Mouse (Mus musculus): Measurements from ENCODE around the gene Cpt1c.
"Not testable (repeated sequence)": the region's sequence is repeated elsewhere in the genome, so short reads cannot be mapped to it uniquely, and the experiment has no call there.

The Cpt1c gene

DNA sequence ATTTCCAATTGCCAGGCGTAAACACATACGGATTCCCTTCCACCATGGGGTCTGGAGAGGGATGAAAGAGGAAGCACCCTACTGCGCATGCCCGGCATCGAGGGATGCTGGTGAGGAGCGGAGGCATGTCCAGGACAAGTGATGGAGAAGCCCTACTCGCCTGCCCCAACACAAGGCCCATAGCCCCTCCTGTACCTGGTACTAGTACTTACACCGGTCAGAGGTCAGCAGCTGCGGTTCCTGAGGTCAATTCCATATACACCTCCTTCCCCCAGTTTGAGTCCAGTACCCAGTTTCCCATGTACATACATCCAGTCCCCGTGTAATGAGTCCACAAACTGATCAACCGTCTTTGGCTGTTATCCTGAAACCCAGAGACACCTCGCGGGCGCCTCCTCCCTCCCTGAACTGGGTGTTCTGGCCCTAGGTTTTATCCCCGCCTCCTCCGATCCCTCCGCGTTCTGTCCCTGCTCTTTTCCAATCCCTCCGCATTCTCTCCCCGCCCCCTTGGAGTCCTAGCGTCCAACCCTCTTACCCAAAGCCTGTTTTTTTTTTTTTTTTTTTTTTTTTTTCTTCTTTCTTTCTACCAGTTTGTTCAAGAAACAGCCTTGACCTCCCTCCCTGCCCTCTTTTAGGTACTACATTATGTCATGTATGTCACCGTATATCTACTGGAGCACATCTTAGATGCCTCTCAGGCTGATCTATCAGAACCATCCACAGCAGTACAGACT lies at the start of gene Cpt1c:
Gene Cpt1c (minus strand): TSS at position 469 of the 734 bp plus-strand sequence.
- DNase-seq: peak; percentile 85

DNA sequence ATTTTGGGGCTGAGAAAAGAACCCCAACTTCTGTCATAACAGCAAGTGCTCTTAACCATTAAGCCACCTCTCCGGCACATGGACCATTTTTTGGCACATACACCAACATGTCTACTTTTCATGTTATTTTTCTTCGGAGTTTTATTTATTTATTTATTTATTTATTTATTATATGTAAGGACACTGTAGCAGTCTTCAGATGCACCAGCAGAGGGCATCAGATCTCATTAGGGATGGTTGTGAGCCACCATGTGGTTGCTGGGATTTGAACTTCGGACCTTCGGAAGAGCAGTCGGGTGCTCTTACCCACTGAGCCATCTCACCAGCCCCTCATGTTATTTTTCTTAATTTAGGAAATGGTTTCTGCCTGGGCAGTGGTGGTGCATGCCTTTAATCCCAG lies 49.1 kb upstream of the Cpt1c start:
- not testable (repeated sequence) for DNase-seq

DNA sequence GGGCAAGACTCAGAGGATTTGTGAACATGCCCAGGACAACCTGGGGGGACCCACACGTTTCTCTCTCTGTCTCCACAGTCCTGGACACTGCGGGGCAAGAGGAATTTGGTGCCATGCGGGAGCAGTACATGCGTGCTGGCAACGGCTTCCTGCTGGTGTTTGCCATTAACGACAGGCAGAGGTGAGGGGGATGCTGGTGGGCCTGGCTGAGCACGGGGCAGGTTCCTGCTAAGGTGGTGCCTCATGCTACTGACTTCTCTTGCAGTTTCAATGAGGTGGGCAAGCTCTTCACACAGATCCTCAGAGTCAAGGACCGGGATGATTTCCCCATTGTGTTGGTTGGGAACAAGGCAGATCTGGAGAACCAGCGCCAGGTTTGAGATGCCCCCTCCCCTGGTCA lies 45.6 kb upstream of the Cpt1c start:
- no peak for DNase-seq

DNA sequence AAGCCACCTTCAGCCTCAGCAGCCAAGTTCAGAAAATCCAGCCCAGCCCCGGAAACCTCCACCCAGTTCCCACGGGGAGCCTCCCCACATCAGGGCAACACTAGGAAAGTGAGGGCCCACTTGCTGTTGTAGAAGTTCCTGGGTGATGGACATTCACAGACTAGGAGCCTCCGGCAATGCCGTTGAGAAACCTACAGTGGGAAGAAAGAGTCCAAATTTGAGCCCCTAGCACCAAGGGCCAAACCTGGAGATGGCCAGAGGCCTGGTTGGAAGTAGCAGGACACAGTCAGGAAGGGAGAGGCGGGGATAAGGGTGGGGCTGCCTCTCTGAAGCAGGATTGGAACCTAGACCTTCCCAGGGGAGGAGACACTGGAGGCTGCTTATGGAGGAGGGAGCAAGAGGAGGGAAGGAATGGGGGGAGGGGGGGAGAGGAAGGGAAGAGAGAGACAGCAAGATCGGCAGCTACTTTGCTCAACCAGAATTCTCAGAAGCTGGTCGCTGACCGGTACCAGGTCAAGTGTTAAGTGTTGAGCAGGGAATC lies 44.5 kb upstream of the Cpt1c start:
- no peak for DNase-seq

DNA sequence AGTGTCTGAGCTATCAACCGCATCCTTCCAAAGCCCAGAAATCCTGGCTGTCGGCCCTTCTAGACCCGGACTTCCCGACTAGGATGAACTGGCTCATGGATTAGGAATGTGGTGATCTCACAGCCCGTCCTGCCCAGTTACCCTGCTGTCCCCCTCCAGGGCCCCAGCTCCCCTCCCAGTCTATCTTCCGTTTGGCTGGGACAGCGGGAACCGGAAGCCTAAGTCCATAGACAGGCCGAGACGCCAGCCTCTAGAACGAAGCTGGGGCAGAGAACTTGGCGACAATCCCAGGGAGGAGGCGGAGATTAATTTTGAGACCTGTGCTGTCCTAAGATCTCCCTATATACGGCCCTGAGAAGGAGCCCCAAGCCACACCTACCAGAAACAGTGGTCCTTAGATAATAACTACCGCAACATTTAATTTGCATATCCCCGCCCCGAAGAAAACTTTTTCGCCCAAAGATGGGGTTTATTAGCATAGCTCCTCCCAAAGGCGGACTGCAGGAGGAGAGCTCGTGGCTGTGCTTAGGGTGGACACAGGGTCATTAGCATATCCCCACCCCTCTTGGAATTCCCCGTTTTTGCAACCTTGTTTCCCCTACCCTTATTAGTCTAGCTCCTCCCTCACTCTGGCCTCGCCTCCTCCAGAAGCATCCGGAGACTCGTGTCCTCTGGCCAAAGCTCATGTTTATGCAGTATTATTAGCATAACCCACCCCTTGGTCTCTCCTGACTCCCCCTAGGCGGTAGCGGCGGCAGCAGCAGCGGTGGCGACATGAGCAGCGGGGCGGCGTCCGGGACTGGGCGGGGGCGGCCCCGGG lies 42.8 kb upstream of the Cpt1c start, which contains the start of gene Rras:
Gene Rras (plus strand): TSS at position 720 of the 820 bp plus-strand sequence.
- peak; percentile 78 for DNase-seq

DNA sequence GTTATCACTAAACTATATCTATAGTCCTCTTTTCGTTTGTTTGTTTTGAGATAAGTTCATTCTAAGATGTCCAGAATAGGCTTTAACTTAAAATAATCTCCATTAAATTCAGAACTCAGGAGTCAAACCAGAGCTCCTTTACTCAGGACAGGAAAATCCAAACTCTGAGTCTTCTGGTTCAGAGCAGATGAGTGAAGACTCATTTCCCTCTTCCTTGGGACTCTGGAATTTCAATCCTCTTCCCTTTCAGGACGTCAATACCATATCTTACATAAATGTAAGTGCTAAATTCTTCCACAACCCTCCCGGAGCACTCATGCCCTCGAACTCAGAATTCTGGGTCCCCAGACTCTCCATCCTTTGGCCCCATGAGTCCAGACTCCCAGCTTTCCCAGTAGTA lies 42.1 kb upstream of the Cpt1c start:
- no peak for DNase-seq

DNA sequence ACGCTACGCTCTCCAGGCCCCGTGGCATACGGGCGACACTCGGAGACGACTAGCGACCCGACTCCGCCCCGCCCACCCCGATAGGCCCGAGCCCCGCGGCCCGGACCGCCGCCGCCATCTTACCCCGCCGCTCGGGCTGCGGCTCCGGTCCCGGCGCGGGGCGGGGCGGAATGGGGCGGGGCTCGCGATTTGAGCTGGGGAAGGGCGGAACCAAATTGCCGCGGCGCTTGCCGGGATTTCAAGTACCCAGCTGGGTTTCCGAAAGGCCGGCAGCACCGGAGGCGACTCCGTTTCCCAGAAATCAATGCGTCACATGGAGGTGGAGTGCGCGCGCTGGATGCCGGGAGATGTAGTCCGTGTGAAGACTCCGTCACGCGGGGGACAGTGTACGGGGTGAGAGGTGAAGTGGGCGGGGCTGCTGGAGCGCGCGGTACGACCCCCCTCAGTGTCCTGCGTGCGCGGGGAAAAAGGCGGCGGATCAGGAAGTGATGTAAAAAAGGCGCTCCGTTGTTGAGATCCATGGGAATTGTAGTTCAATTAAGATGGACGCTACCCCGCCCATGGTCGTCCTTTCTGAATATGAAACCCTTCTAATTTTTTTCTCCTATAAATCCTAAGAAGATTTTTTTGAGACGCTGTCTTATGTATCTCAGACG lies 41.4 kb upstream of the Cpt1c start, which contains the start of gene Scaf1:
Gene Scaf1 (minus strand): TSS at position 407 of the 656 bp plus-strand sequence.
- peak; percentile 100 for DNase-seq

DNA sequence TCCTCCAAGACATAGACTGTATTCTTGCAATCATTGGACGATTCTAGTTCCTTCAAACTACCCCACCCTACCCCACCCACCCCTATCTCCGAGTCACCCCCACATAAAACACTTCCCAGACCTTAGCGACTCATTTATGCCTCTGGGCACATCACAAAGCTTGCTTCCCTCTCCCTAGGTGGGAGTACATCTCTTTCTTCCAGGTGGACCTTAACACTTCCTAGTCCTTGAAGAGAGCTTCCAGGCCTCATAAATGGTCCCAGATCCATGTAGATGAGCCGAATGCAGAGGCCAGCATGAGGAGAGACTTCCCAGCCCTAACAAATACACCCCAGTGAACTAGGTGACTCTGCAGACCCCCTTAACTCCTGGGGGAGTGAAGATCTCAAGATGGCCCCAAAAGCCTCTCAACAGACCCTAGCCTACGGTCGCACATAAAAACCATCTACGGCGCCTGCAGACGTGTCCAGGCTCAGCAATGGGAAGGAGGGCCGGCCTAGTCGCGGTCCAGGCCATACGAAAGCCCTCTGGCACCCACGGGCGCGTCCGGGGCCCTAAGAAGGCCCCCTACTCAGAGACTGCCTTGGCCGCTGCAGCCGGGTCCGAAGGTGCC lies 40.8 kb upstream of the Cpt1c start:
- no peak for DNase-seq

DNA sequence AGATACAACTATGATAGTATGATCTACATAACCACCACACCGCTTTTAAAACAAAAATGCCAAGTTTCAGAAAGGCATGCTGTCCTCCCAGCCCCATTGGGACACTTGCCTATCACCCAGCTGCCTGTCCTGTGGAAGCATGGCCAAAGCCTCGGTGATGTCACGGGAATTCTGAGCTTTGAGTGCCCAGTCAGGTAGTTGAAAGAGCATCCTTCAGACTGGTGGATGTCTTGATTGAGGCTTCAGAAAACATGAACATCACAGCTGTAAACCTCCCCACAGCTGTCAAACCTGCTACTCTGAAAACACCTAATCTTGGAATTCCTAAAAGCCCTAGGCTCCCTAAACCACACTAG lies 39.4 kb upstream of the Cpt1c start:
- no peak for DNase-seq

DNA sequence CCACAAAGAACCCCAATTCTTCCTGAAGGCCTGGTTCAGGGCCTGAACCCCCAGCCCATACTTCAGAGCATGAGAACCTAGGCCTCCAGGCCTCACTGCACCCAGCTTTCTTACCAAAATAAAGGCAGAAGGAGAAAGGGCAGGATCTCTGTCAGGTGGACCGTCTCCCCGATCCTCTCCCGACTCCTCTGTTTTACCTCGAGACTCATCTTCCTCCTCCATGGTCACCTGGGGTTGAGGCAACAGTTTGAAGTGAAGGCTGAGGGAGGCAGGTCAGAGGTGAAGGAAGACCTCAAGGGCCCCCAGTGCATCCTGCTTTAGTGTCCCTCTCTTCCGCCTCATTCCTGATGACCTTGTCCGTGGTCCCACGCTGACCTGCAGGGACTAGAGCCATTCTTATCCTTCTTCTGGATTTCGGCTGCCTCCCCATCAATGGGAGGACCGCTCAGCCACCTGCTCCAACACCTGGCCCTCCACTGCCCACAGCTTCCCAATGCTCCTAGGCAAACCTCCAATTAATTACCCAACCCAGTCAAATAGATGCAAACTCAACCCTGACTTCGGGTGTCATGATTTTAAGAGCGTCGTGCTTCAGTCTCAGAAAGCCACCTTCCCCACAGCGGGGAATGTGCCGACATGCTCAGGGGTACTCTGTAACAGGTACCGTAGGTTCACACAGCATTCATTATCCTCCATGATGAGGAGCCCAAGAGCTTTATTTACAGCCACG lies 38.9 kb upstream of the Cpt1c start:
- no peak for DNase-seq

DNA sequence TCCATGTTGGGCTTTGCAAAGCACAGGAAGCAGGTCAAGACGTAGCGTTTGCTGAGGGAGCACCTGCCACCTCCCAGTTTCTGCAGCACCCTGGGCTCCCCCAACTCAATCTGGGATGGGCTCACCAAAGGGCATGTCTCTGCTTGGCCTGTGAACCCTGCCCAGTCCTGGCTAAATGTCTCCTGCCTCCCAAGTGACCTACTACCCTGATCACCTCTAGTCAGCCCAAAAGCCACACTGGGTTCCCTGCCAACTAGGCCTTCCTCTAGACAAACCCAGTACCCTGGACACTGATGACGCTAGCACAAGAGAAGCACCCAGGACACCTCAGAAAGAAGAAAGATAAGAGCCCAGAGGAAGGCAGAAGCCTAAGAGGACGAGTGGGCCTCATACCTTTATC lies 38.2 kb upstream of the Cpt1c start:
- no peak for DNase-seq

DNA sequence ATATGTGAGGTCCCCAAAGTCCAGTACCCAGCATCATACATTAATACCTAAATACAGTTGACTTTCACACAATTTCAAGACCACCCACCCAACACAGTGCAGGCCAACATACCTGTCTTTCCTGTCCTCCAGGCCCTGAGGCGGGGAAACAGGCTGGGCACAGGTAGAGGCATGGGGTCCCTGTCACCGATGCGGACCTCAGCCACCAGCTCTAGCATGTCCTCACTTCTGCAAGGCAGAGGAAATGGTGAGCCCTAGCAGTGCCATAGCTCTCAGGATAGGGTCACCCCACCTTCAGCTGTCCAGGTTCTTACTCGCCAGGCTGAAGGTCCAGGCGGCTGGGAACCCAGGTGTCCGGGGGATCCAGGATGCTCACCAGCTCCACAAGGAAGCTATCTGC lies 37.4 kb upstream of the Cpt1c start:
- DNase-seq: no peak

DNA sequence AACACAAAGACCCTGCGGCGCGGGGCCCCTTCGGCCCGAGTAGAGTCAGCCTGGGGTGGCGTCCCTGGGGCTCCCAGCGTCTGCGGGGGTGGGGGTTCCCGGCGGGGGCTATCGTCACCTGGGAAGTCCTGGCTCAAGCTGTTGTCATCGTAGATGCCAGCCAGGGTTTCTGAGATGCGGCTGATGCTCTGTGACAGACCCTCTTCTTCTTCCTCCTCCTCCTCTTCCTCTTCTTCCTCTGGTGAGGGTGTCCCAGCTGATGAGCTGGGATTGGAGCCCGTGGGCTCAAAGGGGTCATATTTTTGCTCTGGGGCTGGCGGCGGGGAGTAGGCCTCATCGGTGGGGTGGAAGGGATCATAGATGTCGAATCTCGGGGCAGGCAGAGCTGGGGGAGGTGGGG lies 33.8 kb upstream of the Cpt1c start:
- no peak for DNase-seq

DNA sequence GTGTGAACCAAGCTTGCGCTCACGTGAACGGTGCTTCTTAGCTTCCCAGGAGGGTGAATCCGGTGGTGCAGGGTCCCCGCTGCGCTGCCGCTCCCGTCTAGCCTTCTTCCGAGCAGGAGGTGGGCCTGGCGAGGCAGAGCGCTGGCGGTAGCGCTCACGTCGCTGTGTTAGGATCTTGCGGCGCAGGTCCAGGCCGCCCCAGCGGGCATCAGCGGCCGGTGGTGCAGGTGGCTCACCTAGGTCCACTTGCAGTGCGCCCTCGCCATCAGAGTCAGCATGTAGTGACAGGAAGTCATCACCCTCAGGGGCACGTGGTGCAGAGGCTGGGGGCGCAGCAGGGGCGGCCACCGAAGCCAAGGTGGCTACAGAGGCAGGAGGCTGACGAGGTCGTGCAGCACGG lies 33.2 kb upstream of the Cpt1c start:
- no peak for DNase-seq

DNA sequence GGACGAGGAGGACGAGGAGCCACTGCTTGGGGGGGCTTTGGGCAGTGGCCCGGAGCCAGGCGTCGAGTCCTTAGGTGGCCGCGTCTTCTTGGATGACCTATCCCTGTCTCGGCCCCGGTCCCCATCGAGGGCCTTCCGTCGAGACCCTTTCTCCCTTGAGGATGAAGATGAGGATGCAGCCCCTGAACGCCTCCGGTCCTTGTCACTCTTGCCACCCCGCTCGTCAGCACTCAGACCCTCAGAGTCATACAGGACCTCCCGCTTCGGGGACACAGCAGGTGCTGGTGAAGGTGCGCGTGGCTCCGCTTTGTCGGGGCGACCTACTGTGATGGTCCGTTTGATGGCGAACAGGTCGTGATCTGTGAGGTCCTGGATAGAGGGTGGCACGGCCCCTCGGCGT lies 32.5 kb upstream of the Cpt1c start:
- DNase-seq: no peak

DNA sequence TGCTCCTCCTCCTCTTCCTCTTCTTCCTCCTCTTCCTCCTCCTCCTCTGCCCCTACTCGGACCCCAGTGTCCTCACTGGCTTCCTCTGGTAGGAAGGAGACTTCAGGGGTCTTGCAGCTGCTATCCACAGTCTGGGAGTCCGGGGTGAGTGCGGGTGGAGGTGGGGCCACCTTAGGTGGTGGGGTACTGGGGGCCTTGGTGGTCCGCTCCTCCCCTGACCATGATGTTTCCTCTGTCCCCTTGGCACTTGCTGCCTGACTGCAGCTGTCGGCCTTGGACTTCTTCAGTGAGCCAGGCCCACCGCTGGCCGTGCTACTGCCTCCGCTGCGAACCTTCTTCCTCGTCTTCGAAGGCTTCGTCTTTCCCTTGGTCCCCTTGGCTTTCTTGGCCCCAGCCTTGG lies 31.9 kb upstream of the Cpt1c start:
- no peak for DNase-seq

DNA sequence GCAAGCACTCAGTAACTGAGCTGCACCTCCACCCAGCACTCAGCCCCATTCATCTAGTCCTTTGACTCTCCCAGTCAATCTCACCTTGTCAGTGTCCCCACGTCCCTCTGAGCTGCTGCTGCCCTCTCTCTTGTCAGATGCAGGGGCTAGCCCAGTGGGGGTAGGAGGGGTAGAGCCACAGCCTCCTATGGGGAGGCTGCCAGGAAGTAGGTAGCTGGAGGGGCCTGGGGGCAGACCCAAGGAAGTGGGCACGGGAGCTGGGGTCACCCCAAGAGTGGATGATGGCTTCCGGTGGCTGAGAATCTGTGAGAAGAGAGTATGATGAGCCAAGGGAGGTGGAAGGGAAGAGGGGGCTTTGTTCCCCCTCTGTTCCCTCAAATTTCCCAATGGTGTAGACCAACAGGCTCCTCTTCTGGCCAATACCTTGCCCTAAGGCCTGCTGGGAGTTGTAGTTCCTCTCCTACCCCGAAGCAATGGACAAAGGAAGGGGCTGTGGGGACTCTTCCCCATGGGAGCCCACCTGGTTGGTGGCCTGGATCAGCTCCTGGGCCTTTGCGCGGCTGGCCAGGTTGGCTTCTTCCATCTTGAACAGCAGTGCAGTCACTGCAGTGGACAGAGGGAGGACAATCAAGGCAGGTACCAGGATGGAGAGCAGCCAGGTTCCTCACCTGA lies 30.8 kb upstream of the Cpt1c start:
- DNase-seq: no peak

DNA sequence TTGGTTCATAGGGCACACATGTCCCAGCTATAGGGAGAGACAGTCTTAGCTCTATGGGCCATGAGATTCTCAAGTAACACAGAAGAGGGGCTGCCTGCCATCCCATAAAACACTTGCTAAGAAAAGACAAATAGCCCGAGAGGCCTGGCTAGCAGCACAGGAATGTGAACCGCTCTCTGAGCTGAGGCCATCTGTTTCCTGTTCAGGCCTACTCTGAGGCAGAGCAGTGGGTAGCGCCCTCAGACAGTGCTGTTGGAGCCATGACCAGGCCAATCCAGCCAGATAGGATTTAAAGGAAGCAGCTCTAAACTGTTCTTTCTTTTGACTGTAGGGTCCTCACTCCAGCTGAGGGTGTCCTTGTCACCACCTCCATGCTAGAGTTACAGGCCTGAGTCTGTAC lies 29.9 kb upstream of the Cpt1c start:
- no peak for DNase-seq

DNA sequence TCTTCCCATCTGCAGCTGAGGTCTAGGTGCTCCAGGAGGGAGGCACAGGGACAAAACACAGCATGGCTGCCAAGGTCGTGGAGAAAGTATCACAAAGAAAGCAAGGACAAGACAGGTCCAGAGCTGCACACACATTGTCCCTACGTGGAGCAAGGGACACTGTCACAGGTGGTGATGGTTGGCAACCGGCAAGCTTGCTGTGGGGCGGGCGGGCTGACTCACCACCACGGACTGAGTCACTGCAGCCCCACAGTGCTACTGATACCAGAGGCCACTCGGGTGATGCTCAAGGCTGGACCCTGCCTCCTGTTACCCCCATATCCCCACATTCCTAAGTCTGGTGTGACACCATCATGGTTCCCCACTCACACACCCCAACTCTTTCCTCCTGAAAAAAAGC lies 27.8 kb upstream of the Cpt1c start:
- DNase-seq: no peak

DNA sequence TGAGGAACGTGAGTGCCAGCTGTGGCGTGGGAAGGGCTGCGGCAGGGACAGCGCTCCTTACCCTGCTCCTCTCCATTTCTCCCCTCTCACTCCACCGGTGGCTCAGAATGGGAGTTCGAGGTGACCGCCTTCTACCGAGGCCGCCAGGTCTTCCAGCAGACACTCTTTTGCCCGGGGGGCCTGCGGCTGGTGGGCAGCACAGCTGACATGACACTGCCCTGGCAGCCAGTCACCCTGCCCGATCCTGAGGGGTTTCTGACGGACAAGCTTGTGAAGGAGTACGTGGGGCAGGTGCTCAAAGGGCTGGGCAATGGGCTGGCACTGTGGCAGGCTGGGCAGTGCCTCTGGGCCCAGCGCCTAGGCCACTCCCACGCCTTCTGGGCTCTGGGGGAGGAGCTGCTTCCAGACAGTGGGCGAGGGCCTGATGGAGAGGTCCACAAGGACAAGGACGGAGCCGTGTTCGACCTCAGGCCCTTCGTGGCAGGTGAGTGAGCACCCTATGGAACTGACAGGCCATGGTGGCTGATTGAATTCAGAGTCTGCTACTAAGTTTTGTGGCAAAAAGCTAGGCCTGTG lies 26.0 kb upstream of the Cpt1c start:
- DNase-seq: no peak

DNA sequence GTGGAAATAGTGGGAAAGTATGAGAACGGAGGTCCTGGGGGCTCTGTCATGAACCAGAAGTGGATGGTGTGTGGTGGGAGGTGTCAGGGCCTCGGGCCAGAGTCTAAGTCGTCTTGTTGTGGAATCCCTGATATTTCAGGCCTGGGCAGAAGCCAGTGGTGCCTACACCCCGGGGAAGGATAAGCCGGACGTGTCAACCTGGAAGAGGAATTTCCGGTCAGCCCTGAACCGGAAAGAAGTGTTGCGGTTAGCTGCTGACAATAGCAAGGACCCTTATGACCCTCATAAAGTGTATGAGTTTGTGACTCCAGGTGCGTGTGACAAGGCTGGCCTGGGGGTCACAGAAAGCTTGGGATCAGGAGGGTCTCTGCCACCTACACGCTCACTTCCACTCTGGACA lies 25.1 kb upstream of the Cpt1c start:
- DNase-seq: no peak
